Mouse (Mus musculus) stomach, postnatal 0 days (tissue): ENCODE results near the gene Prss53.

Experiments used
- CTCF ChIP-seq: IDR thresholded peaks from 2 replicates; pipeline ENCODE4 v1.5.1; 2016; ENCODE audit warnings: antibody characterized with exemption, low read depth, mild to moderate bottlenecking, moderate library complexity
- EP300 ChIP-seq: optimal IDR thresholded peaks from 2 replicates; pipeline ENCODE3; 2016; ENCODE audit warnings: antibody characterized with exemption

GRCm38 (mm10) chr7:127837473-127837872 is 53.3 kb downstream of the Prss53 start:
- TF ChIP-seq CTCF = no peak
- no peak for TF ChIP-seq EP300
